Mouse (Mus musculus) lung, adult 2 months (tissue): ENCODE measurements around the gene Cables2.

Experiments
- CTCF ChIP-seq: fragments of 200-500 bp; IDR thresholded peaks from 2 replicates; pipeline ENCODE4 v1.5.1; 2011; ENCODE audit warnings: mild to moderate bottlenecking, low read length, control low read depth; ENCODE audit not compliant: insufficient read depth
- POLR2A ChIP-seq: fragments of 200-500 bp; IDR thresholded peaks from 2 replicates; pipeline ENCODE4 v1.6.1; 2011; ENCODE audit warnings: low read depth, mild to moderate bottlenecking, control low read depth, low read length, borderline replicate concordance; ENCODE audit errors: extremely low read depth

GRCm38 (mm10) chr2:180220165-180220564, 53.1 kb downstream of the Cables2 start:
- no peak for TF ChIP-seq POLR2A
- TF ChIP-seq CTCF = no peak
